Mouse (Mus musculus) CH12F3 (cell line): ENCODE measurements around the gene Ripor2.

Experiments
- in situ Hi-C: fragments of 300-500 bp; cut with MboI; formaldehyde crosslinking; loops from 2 replicates; pipeline ENCODE4 v1.14.3; 2020; ENCODE audit warnings: low sequenced_read_pairs

Ripor2 gene

GRCm38 (mm10) chr13:24616645-24617044, 34.7 kb downstream of the Ripor2 start:
- in situ Hi-C loops, result no loop called here

DNA sequence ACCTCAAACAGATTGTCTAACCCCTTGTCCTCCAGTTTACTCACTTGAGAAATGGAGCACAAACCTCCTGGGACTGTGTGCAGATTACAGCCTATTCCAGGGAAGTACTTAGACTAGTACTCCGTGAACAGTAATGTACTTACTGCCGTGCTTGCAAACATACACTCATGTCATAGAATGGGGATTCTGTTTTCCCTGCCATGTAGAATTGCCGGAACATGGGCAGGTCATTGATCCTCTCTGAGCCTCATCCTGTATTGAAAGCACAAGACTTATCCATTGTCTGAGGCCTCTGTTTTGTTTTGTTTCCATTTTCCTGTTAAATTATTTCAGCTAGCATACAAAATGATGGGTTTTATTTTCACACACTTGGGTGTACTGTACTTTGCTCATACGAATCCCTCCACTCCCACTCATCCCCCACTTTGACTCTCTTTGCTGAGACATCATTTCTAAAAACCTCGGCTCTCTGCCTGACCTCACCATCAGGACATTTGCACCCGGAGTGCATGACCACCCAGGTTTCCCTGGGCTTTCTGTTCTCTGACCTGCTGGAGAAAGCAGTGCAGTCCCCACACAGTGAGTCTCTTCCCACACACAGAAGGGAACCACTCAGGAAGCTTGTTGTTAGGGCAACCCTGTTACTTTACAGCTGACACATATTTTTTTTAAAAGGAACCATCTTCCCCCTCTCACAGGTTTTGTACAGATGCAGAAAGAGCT, 35.2 kb downstream of the Ripor2 start:
- in situ Hi-C loops, result no loop called here

DNA sequence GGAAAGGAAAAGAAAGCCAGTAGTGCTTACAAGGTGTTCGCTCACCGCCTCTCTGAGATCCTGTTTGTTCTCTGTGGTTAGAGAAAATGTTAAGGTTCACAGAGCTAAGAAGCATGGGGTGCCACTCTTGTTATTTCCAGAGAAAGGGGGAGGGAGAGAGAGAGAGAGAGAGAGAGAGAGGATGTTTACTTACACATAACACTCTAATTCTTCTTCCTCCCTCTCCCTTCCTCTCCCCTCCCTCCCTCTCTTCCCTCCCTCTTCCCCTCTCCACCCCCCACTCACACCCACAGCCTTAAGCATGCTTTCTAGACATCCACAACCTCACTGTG, 35.8 kb downstream of the Ripor2 start:
- in situ Hi-C loops, result no loop called here

GRCm38 (mm10) chr13:24619711-24620110, 37.7 kb downstream of the Ripor2 start:
- in situ Hi-C loops, result no loop called here

- in situ Hi-C loops, result no loop called here
Observed at GRCm38 (mm10) chr13:24620439-24620838, 38.5 kb downstream of the Ripor2 start.

- in situ Hi-C loops, result no loop called here
Observed at GRCm38 (mm10) chr13:24623631-24624030, 41.6 kb downstream of the Ripor2 start.

GRCm38 (mm10) chr13:24625071-24625470, 43.1 kb downstream of the Ripor2 start:
- in situ Hi-C loops, result no loop called here

DNA sequence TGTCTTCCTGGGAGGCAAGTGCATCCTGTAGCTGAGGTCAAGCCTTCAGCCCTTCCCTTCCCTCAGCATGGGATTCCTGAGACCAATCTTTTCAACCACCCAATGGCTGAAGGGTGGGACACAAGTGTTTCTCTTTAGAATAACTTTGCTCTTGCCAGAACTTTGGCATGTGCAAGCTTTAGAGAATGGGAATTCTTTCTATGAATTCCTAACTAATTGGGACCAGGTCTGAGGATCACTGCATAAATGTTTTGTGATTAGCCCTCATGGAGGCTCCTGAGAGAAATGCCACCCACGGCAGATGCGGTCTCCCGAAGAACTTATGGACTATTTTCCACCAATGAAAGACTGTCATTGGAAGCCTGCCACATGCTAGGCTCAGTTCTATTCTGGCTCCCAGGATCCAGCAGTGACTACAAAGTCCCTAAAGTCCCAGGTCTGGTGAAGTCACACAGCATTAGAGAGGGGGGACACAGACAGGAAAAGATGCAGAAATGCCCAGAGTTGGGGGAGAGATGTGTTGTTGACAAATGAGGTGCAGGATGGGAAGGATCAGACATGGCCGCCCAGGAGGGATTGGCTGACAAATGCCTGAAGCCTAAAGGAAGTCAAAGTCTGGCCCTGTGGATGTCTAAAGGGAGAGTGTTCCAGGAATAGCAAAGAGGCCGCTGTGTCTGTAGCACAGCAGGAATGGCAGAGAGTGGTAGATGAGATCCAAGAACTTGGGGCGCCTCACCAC, 44.9 kb downstream of the Ripor2 start:
- in situ Hi-C loops, result no loop called here

DNA sequence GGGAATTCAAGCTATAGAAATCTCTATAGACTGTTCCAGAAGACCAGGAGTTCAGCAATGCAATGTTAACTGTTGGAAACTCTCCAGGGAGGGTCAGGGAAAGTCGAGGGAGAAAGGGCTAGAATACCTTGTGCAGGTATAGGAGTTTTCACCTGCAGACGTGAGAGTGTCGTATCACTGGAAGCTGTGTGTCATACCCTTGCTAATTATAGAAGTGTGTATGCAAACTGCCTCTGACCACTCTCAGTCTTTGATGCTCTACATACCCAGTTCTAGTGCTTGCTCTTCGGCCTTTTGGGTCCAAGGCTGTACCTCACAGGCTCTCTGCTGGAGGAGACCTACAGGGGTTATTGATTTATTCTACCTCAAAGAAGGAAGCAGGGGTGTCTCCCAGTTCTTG, 46.2 kb downstream of the Ripor2 start:
- in situ Hi-C loops, result no loop called here

GRCm38 (mm10) chr13:24629073-24629621, 47.2 kb downstream of the Ripor2 start:
- in situ Hi-C loops, result no loop called here

DNA sequence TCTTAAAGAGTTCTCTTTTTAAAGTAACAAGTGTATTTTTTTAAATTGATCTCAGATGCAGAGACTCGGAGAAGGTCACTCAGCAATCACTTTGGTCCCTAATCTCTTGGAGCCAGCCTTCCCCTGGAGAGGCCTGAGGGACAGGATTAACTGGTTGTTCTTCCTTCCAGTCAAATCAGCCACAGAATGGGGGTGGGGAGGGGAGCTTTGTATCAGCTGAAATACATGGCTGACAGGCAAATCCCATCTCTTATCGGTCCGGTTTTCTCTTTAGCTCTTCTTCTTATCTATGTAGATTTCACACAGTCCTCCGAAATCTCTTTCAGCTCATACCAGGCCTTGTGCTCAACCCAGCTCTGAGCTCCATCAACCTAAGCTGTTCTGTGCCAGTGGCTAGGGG, 48.4 kb downstream of the Ripor2 start:
- in situ Hi-C loops, result no loop called here

GRCm38 (mm10) chr13:24632988-24633577, 51.1 kb downstream of the Ripor2 start:
- in situ Hi-C loops, result no loop called here

DNA sequence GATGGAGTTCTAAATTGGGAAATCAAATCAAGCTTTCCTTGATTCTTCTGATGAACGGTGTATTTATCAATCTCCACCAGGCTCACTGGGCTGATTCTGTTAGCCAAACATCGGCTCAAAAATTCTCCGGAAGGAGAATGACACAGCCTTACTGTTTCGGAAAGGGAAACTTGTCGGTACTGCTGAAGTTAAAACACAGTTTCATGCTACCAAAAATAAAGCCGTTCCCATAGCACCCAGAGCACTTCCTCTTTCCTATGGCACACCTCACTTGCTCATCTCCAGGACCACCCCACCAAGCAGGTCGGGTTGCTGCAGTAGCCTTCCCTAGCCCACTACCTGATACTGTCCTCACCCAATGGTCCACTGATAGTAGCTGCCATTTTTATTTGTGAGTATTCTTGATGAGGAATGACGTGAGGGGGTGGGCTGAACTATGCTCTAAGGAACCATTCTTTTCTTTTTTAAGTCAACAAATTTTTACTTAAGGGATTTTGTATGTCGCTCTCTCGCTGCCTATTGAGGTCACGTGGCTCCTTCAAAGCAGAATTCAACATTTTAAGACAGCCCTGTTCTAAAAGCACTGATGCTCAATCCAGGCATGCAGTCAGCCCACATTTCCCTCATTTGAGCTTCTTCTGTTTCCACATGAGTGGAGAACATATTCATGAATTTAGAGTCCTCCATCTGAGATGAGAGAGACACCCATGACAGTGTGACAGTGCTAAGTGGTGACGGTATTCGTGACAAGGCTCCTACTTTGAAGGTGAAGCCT, 52.5 kb downstream of the Ripor2 start:
- in situ Hi-C loops, result no loop called here

- in situ Hi-C loops, result no loop called here
Observed at GRCm38 (mm10) chr13:24638371-24639214, 56.6 kb downstream of the Ripor2 start.

DNA sequence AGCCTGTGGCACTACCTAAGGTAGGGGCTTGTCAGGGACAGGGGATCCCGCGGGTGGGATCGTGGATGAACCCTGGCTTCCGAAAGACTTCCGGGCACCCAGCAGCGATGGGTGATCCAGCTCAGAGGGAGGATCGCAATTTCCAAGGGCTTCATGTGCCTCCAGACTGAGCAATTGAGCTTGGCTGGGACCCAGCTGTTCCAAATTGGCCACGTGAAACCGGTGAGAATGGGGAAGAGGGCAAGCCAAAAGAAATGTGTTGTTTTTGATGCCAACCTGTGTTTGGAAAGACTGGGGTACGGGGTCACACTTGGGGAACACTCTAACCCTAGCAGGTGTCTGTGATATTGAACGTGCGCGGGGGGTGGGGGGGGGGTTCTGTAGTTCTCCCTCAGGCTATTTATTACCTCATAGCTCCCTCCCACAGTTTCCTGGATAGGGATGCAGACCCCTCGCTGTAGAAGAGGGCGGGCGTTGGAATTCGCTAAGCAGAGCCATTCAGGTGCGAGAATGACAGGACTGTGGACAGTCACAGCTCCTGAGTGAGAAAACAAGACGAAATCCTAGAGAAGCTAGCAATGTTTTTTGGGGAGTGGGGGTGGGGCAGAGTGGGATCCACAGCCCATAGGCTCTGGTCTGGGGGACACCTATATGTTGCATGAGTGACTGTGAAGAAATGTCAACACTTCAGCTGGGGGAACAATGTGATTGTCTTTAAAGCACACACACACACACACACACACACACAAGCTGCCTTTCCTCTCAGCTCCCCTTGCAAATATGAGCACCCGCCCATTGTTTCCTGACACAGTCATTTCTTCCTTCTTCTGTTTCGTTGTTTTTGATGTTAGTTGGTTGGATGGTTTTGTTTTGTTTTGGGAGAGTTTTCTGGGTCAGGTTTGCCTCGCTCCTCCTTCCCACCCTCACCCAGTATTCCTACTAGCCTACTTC, 57.5 kb downstream of the Ripor2 start:
- in situ Hi-C loops, result no loop called here

GRCm38 (mm10) chr13:24640166-24640560, 58.2 kb downstream of the Ripor2 start:
- in situ Hi-C loops, result no loop called here

GRCm38 (mm10) chr13:24640836-24641385, 58.9 kb downstream of the Ripor2 start:
- in situ Hi-C loops, result no loop called here

GRCm38 (mm10) chr13:24641491-24642430, 59.8 kb downstream of the Ripor2 start:
- in situ Hi-C loops, result no loop called here
